Mouse (Mus musculus): Measurements from ENCODE around the gene Cadm1.

DNA sequence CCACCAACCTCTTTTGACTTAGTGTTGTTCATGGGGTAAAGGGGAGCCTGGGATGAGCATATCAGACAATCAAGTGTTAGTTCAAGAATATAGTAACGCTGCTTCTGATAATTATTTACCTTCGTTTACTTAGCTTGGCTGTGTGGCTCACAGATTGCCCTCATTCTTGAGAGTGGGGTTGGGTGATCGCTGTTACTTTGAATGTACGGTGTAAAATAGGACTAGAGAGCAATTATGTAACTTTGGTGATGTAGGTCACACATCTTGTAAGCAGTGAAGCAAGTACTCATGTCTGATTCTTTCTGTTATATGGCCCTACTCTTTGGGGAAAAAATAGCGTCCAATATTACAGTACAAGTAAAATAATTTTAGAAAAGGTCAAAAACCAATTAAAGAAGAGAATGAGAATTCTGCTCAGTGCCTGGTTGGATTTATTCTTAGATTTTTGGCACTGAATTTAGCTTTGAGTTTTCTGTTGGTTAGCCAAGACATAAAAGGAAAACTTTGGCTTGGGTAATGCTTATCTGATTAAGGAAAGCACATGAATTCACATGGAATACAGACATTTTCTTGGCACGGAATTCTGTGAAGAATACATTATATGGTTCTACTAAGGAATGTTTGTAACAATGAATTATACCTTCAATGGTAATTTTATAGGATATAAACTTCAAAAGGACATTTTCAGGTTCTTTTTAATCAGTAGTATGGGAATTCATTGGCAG lies 129.6 kb downstream of the Cadm1 start:
- TF ChIP-seq CTCF (IDR thresholded peaks at IDR 0.05; ENCODE audit: extremely low read depth, insufficient read length, insufficient replicate concordance, low read depth, low read length) (no peak), POLR2A (IDR thresholded peaks at IDR 0.05; ENCODE audit: low read depth, low read length) (no peak)
